Mouse (Mus musculus) heart, adult 2 months (tissue): ENCODE measurements around the gene Uchl4. TPM values are rescaled to one million over a fixed set of nuclear protein-coding genes. Genes with fewer than 3 reads are reported as not detected.

Source experiments
- DNase-seq, 2 experiments: peaks; one replicate each; pipeline ENCODE4 v3.0.0; 2021
- H3K27ac ChIP-seq: fragments of 200-600 bp; 2 replicates; pipeline ENCODE4 v1.8.1; 2022
- H3K27me3 ChIP-seq: fragments of 200-500 bp; 2 replicates; pipeline ENCODE4 v1.6.1; 2012; ENCODE audit warnings: mild to moderate bottlenecking, low read length, inconsistent platforms, mixed read lengths; ENCODE audit not compliant: control insufficient read depth, insufficient read depth
- H3K36me3 ChIP-seq: fragments of 200-500 bp; 2 replicates; pipeline ENCODE4 v1.6.1; 2012; ENCODE audit warnings: low read length, inconsistent platforms; ENCODE audit not compliant: control insufficient read depth, insufficient read depth
- H3K4me1 ChIP-seq: fragments of 200-500 bp; 2 replicates; pipeline ENCODE4 v1.6.1; 2011; ENCODE audit warnings: low read length; ENCODE audit not compliant: control insufficient read depth, insufficient read depth
- H3K4me3 ChIP-seq: fragments of 200-600 bp; 2 replicates; pipeline ENCODE4 v1.8.1; 2022
- H3K79me2 ChIP-seq: fragments of 200-500 bp; replicated peaks from 2 replicates; pipeline ENCODE4 v1.6.1; 2012; ENCODE audit warnings: mild to moderate bottlenecking, inconsistent platforms, low read length, moderate library complexity, mixed read lengths; ENCODE audit not compliant: control insufficient read depth, insufficient read depth
- H3K9ac ChIP-seq: fragments of 200-500 bp; 2 replicates; pipeline ENCODE4 v1.6.1; 2012; ENCODE audit warnings: low read depth, mild to moderate bottlenecking, control low read depth, inconsistent platforms, low read length, mixed read lengths
- CTCF ChIP-seq: fragments of 200-600 bp; IDR thresholded peaks from 2 replicates; pipeline ENCODE4 v1.8.1; 2022; ENCODE audit warnings: antibody characterized with exemption, mild to moderate bottlenecking, moderate library complexity
- EP300 ChIP-seq: fragments of 200-500 bp; IDR thresholded peaks from 2 replicates; pipeline ENCODE4 v1.6.1; 2011; ENCODE audit warnings: low read depth, low read length, control low read depth; ENCODE audit not compliant: insufficient read depth
- POLR2A ChIP-seq: fragments of 200-500 bp; IDR thresholded peaks from 2 replicates; pipeline ENCODE4 v1.6.1; 2011; ENCODE audit warnings: mild to moderate bottlenecking, low read depth, low read length, control low read depth; ENCODE audit not compliant: insufficient read depth
- WGBS: fragments of 180-500 bp; shearing (Covaris S2); methylation state at CpG from one replicate; pipeline ENCODE4 v1.1.7; 2018; 5-methylcytosine and 5-hydroxymethylcytosine counted together
- intact Hi-C: fragments of 180-260 bp; cut with DNase I; formaldehyde crosslinking; loops from one replicate; pipeline ENCODE4 v1.15.1; 2025
- microRNA-seq, 2 experiments: library from miRNA; unstranded; fragments of <30 nt; microRNA quantifications; one replicate each; pipeline ENCODE4 v1.2.0; 2021
- polyA plus RNA-seq: library from polyadenylated mRNA; depleted of rRNA; stranded (reverse); fragments of >200 nt; gene quantifications from 2 replicates; pipeline ENCODE4 v1.2.3, GENCODE M21; 2012; rRNA removed
- total RNA-seq, 2 experiments: library from RNA; stranded (reverse); gene quantifications; 2 replicates each; pipeline ENCODE4 v1.2.3; 2021

The Uchl4 gene
- total and polyA plus RNA-seq, 3 experiments = 0.21 to 2.4 (median 2.3) TPM

DNA sequence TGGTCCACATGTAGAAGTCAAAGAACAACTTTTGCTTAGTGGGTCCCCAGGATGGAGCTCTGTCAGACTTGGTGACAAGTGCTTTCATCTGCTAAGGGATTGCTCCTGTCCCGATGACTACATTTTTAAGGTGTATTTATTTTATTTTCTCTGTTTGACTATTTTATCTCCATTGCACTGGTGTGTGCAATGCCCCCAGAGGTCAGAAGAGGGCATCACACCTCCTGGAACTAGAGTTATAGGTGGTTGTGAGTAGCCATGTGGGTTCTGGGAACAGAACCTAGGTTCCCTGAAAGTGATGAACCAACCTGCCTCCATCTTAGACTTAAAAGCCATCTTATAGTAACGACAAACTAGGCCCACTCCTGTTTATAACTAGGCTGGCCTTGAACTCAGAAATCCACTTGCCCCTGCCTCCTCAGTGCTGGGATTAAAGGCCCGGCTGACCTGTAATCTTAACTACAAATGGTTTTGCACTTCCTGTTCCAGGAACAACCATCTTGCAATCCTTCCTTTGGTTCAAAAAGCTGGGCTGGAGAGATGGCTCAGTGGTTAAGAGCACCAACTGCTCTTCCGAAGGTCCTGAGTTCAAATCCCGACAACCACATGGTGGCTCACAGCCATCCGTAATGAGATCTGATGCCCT lies 43.8 kb downstream of the Uchl4 start:
- intact Hi-C loops = no loop called here
- 86% methylated on average over 6 of the region's 6 CpGs for WGBS
- no peak for TF ChIP-seq EP300
- no peak for TF ChIP-seq POLR2A
- no peak for TF ChIP-seq CTCF

DNA sequence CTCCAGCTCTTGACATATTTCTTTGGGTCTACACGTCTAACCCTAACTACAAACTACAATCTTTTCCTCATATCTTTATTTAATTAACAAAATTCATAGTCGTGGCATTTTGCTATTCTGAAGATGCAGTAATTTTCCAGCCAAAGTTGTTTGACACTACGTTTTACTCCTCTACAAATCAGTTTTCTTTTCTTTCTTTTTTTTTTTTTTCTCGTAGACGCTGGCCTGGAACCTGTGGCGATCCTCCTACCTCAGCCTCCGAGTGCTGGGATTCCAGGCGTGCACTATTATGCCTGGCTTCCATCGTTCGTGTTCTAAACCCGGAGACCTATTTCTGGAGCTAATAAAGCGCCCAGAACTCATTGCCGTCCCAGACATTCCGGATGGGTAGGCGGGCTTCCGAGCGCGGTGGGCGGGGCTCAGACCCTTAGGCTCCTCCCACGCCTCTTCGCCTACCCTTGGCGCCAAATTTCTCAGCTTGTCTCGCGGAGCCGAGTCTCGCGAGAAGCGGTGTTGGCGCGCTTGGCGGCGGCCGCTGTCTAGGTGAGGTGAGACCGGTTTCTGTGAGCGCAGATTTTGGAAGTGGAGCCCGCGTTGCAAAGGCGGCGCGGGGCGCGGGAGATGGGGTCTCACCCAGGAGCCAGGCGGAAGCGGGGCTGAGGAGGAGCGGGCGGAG lies 46.2 kb downstream of the Uchl4 start, which contains the start of gene Tipin:
Gene Tipin (plus strand): TSS at position 477 of the 676 bp plus-strand sequence.
- Histone ChIP-seq H3K4me1 (no peaks in the 10 kb centered on the region), H3K4me3 (peak within 1 kb of the TSS; percentile 94), H3K36me3 (peaks cover 4% of the 10 kb centered on the region; the same call in 1 of the 2 replicates), H3K9ac (peak within 1 kb of the TSS; percentile 90), H3K27me3 (no peaks in the 10 kb centered on the region), H3K27ac (peak within 1 kb of the TSS; percentile 88), H3K79me2 (no peaks in the 10 kb centered on the region)
- intact Hi-C loops = loop anchor here (2.0 to 5.0 kb wide), 2 partner anchors 28 to 61 kb away; partner anchors contain the start of genes Dis3l and Map2k1
- WGBS = 2% methylated on average over 45 of the region's 46 CpGs
- peak; percentile 78 for TF ChIP-seq POLR2A
- no peak for TF ChIP-seq CTCF
- peak; percentile 96 to 98 for DNase-seq

More for the DNA sequence above, 43.8 kb downstream of the Uchl4 start:
- no peaks in the 10 kb centered on the region for H3K79me2 ChIP-seq
- H3K36me3 ChIP-seq = peaks cover 4% of the 10 kb centered on the region; the same call in 1 of the 2 replicates
- H3K27ac ChIP-seq = no peak overlapping the region
- H3K9ac ChIP-seq = no peak overlapping the region
- DNase-seq = no peak
- H3K4me1 ChIP-seq = no peaks in the 10 kb centered on the region
- no peaks in the 10 kb centered on the region for H3K27me3 ChIP-seq
- H3K4me3 ChIP-seq = no peak overlapping the region

DNA sequence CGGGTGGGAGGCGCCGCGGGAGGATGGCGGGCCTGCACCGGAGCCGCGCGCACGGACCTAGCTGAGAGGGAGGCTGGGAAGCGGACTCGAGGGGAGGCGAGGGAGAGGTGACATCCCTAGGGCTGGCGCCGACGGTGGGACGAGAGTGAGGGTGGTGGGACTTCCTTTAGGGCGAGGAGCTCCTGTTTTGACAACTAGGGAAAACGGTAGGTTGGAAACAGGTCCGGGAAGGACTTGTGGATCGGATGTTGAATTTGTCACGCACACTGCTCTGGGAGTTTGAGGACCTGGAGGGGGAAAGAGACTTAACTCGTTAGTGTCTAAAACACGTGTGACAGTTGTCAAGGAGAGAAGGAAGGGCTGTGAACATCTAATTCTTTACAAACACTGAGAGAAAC lies 46.8 kb downstream of the Uchl4 start:
- DNase-seq = no peak
- Histone ChIP-seq H3K79me2 (no peaks in the 10 kb centered on the region), H3K36me3 (peaks cover 4% of the 10 kb centered on the region; the same call in 1 of the 2 replicates), H3K27me3 (no peaks in the 10 kb centered on the region), H3K4me3 (peak overlapping the region; percentile 94), H3K4me1 (no peaks in the 10 kb centered on the region), H3K9ac (peak overlapping the region; percentile 90), H3K27ac (peak overlapping the region; percentile 88)
- intact Hi-C loops = loop anchor here (2.0 to 5.0 kb wide), 2 partner anchors 29 to 61 kb away; partner anchors contain the start of genes Dis3l and Map2k1
- WGBS = under 1% methylated on average over 22 of the region's 24 CpGs
- TF ChIP-seq EP300 (no peak), CTCF (no peak)

DNA sequence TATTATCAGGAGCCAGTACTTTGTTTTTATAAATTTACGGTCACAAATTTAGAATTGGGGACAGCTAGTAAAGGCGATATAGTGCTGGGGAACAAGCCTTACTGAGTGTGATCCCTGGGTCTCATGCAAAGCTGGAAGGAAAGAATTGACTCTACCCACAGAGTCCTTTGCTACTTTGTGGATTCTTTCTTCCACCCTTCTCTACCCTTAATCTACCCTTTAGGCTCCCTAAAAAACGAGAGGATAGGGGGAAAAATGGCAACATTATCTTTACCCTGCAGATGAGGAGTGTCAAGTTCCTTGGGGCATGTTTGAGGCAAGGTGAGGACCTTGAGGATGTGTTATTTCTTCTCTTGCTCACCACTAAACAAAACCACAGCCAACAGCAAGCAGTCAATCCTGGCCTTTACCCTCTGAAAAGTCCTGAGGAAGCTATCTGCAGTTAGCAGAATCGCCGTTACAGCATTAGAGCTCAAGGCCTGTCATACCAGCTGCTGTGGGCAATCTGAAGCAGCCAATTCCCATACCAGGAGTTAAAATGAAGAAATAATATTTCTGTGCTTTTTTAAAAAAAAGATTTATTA lies 47.5 kb downstream of the Uchl4 start:
- Histone ChIP-seq H3K4me1 (no peaks in the 10 kb centered on the region), H3K4me3 (no peak overlapping the region; the same call in none of the 2 replicates), H3K9ac (peak overlapping the region; percentile 38), H3K79me2 (no peaks in the 10 kb centered on the region), H3K27ac (peak overlapping the region; percentile 88; the same call in 1 of the 2 replicates), H3K27me3 (no peaks in the 10 kb centered on the region), H3K36me3 (peaks cover 4% of the 10 kb centered on the region; the same call in 1 of the 2 replicates)
- no peak for TF ChIP-seq POLR2A
- no peak for TF ChIP-seq EP300
- no peak for TF ChIP-seq CTCF
- intact Hi-C loops = loop anchor here (5.0 kb wide), 1 partner anchor 60 kb away; the partner anchor contains the start of gene Dis3l
- WGBS = 46% methylated on average over 5 of the region's 5 CpGs
- DNase-seq = no peak

Small RNA genes within 50 kb of the gene (microRNA-seq; reads per million reads assigned to microRNA genes)
- 0 reads per million in 2 experiments for gene Gm24106

Other genes with a start within 250 kb of the Uchl4 start
- 10 to 100 TPM; 11.0 to 15.1 TPM for gene Smad6, start 213.1 kb upstream of the Uchl4 start, total RNA-seq
- gene Smad6, start 213.1 kb upstream of the Uchl4 start, polyA plus RNA-seq = 9.6 and 14.7 TPM in 2 replicates
- not detected for gene Lctl, start 118.1 kb upstream of the Uchl4 start, total RNA-seq
- gene Lctl, start 118.1 kb upstream of the Uchl4 start, polyA plus RNA-seq = 0.79 and 1.8 TPM in 2 replicates
- gene Zwilch, start 62.1 kb upstream of the Uchl4 start, total RNA-seq = under 1 TPM; 0.50 to 0.96 TPM
- 0.18 and 0.23 TPM in 2 replicates for gene Zwilch, start 62.1 kb upstream of the Uchl4 start, polyA plus RNA-seq
- gene Rpl4, start 61.8 kb upstream of the Uchl4 start, total RNA-seq = 100 to 1,000 TPM; 436 to 501 TPM
- gene Rpl4, start 61.8 kb upstream of the Uchl4 start, polyA plus RNA-seq = 261 and 333 TPM in 2 replicates
- gene Snapc5, start 55.9 kb upstream of the Uchl4 start, total RNA-seq = 10 to 100 TPM; 22.8 to 23.2 TPM
- gene Snapc5, start 55.9 kb upstream of the Uchl4 start, polyA plus RNA-seq = 12.1 and 15.8 TPM in 2 replicates
- 10 to 100 TPM; 47.2 to 47.5 TPM for gene Map2k1, start 18.4 kb downstream of the Uchl4 start, total RNA-seq
- gene Map2k1, start 18.4 kb downstream of the Uchl4 start, polyA plus RNA-seq = 30.0 and 43.3 TPM in 2 replicates
- 1 to 10 TPM; 9.2 to 9.3 TPM for gene Tipin, start 46.4 kb downstream of the Uchl4 start, total RNA-seq
- 3.8 and 7.2 TPM in 2 replicates for gene Tipin, start 46.4 kb downstream of the Uchl4 start, polyA plus RNA-seq
- 10 to 100 TPM; 24.5 to 24.6 TPM for gene Dis3l, start 106.1 kb downstream of the Uchl4 start, total RNA-seq
- gene Dis3l, start 106.1 kb downstream of the Uchl4 start, polyA plus RNA-seq = 10.6 and 18.6 TPM in 2 replicates
- gene Megf11, start 150.4 kb downstream of the Uchl4 start, total RNA-seq = 1 to 10 TPM; 1.6 to 2.0 TPM
- 0.33 and 0.41 TPM in 2 replicates for gene Megf11, start 150.4 kb downstream of the Uchl4 start, polyA plus RNA-seq